Mouse (Mus musculus) cerebellum, adult (tissue): ENCODE data around the gene Nod1.

Experiments
- ATAC-seq: cut with Nextera tagmentation; 2 replicates; pipeline ENCODE4 v1.9.2; 2017; ENCODE audit warnings: mild to moderate bottlenecking, moderate library complexity, mixed read lengths; ENCODE audit not compliant: insufficient number of reproducible peaks, low FRiP score, low TSS enrichment

Gene Nod1

DNA sequence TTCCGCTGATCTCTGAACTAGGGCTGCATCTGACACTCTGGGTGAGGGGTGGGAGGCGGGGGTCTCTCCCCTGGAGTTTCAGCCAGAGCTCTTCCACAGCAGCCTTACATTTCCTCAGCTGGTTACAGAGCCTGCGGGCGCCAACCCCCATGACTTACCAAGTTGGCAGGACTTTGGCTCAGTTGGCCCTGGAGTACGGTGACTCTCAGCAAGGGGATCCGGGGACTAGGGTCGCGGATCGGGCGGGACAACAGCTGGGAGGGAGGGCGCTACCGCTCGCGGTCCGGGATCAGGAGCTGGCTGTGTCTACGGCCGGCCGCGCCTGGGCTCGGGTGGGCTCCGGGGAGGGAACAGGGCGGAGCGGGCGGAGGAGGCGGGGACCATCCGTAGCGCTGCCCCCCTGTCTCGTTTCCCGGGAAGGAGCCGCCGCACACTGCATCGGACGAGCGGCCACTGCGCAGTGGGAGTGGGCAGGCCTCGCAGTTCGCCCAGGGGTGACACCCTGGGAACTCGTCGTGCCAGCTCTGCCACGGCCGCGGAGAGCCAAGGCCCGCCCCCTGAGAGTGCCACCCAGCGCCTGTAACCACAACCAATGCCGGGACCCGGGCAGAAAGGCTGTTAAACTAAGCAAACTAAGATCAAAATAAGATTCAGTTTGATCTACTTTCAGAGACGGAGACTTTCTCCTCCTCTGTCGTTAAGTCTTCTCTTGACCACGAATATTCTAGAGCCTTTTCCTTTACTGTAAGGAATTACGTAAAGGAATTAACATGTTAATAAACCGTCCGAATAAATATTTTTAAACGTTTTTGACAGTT, at the start of gene Nod1:
Nod1 (minus strand) TSS at position 502 of the 818 bp plus-strand sequence.
- ATAC-seq = peak; percentile 63

- ATAC-seq = no peak
Observed at GRCm38 (mm10) chr6:55021806-55022205, 49.4 kb upstream of the Nod1 start.

GRCm38 (mm10) chr6:55018417-55018816, 46.0 kb upstream of the Nod1 start:
- no peak for ATAC-seq

DNA sequence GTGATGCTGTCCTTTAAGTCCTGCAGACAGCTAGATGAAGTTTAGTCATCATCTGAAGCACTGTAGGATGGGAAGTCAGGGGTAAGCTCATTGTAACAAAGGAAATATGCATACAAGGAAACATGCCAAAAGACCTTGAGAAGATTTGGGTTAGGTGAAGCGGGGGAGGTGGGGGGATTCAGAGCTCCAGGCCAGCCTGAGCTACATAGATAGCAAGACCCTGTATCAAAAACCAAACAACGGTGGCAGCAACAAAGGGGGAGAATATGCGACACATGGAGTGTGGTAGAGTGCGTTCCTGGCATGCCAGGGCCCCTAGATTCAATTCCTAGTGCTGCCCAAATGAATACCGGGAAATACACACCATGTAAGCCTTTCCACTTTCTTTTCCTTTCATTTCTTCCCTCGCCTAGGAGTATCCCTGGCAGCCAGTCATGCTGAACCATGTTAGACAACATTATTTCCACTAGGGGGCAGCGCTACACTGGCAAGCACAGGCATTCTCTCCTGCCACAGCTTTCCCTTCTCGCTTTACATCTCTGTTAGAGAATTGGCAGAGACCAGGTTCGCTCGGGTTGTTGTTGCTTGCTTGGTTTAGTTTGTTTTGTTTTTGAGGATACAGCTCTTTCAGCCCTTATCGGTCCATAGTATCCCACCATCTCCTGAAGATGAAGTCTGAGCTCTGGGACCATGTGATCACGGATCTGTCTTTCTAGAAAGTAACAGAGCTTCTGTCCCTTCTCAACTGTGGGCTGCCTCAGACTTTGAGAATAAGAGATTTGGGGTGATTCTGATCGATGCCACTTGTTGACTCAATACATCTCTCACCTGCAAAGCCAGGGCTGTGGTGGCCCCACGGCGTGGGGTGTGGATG, 44.5 kb upstream of the Nod1 start:
- ATAC-seq = peak; percentile 86

- no peak for ATAC-seq
Observed at GRCm38 (mm10) chr6:55016236-55016635, 43.8 kb upstream of the Nod1 start.

DNA sequence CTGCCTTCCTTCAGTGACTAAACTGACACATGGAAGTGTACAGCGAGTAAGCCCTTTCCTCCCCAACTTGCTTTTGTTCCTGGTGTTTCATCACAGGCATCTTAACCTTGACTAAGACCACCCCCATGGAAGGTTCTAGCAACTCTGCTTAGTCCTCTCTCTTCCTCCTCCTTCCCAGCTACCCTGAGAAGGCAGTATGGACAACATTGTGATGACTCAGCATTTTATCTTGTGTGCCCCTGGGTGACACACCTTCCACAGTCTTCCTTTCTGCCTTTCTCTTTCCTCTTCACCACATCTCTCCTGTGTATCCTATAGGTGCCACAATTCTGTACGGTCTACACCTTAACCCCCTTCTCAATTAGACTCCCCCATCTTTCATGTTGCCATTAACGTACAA, 41.8 kb upstream of the Nod1 start:
- ATAC-seq = no peak

DNA sequence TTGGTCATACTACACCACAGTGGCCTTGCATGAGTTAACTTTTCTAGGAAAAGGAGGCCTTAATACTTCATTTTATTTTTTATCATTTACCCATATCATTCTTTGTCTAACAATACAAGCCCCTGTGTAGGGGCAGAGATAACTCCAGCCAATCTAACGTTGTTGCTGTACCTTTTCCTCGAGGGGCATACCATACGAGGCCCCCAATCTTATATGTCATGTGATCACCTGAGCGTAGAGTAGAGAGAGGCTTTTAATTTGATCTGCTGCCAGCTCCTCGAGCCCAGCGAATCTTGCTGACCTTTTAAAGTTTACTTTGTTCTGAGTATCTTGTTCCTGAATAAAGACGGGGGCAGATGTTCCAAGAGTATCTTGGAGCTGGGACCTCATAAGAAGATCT, 40.1 kb upstream of the Nod1 start:
- ATAC-seq = no peak

DNA sequence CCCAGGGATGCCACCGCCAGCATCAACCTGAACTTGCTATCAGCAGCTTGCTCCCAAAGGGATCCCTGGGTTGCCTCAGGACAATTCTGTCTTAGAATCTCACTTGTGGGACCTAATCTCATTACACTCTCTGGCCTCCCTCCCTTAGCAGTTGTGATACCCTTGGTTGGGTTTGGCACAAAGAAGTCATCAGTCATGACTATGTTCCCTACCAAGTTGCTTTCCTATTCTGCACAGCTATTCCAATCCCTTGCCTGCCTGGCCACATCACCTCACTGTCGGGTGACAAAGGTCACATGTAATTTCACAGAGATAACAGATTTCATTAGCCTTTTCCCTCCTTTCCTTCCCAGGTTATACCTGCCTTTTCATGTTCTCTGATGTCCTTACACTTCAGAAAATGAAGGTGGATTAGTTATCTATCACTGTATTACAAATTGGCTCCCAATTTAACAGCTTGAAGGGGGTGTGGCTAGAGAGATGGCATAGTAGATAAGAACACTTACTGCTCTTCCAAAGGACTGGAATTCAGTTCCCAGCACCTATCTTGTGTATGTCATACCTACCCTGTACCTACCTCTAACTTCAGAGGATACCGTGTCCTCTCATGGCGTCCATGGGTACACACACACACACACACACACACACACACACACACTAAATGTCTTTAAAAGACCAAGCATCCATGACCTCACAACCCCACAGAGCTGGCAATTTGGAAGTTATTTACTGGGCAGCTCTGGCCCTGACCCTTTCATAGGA, 38.1 kb upstream of the Nod1 start:
- ATAC-seq = no peak

GRCm38 (mm10) chr6:55009391-55010230, 37.2 kb upstream of the Nod1 start:
- ATAC-seq = no peak

GRCm38 (mm10) chr6:55008401-55008800, 36.0 kb upstream of the Nod1 start:
- no peak for ATAC-seq

DNA sequence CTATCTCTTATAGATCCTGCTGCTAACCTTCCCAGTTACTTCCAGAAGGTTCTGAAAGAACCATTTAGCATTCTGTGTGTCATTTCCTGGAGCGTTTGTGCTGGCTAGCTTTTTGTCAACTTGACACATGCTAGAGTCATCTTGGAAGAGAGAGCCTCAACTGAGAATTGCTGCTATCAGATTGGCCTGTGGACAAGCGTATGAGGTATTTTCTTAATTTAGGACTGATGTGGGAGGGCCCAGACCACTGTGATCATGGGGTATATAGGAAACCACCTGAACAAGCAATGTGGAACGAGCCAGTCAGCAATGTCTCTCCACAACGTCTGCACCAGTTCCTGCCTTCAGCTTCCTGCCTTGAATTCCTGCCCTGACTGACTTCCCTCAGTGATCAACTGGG, 31.1 kb upstream of the Nod1 start:
- no peak for ATAC-seq

DNA sequence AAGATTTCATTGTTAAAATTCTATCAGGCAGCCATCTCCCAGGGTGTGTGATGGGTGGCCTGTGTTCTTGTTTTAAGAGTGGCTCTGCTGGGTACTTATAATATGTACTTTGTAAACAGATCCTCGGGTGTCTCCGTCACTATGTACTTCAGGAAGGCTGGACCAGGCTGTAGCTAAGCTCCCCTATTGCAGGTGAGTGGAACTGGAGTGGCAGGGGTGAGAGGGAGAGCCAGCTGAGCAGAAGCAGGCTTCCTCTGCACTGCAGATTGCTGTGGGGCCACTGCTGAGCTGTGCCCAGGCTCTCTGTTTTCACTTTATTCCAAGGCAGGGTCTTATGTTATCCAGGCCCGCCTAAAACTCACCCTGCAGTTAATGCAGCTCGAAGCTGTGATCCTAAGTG, 30.0 kb upstream of the Nod1 start:
- no peak for ATAC-seq

- no peak for ATAC-seq
Observed at GRCm38 (mm10) chr6:55001320-55001719, 28.9 kb upstream of the Nod1 start.

DNA sequence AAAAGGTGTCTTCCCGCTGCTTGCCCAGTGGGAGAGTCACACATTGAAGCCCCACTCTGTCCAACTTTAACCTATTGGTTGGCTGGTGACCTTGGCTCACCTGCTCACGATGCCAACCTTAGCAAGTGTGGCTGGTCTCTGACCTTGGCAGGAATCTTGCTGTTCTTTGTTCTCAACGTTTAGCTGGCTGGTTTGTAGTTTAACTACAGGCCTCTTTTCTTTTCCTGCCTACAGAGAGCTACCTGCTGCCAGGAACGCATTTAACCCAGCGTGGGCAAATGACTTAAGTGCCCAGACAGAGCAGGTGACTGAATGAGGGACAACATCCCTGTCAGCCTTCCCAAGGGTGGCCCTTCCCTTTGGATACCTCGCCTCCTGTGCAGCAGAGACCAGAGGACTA, 25.3 kb upstream of the Nod1 start:
- ATAC-seq = no peak

DNA sequence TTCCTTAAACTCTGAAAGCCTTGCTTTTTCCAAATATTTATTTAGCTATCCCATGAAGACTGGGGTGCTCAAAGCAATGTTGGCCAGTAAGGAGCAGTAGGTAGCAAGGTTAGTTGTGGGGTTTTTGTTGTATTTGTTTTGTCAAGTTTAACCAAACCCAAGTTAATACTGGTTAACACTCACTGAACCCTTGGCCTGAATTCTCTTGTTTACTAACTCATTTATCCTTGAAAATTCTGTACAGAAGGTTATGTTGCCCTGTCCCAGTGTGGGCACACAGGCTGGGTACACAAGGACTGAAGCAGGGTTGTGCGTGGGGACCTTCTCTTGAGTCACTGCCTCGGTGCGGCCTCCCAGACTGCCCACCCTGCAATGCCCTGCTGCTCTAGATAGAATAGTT, 23.9 kb upstream of the Nod1 start:
- ATAC-seq = no peak

DNA sequence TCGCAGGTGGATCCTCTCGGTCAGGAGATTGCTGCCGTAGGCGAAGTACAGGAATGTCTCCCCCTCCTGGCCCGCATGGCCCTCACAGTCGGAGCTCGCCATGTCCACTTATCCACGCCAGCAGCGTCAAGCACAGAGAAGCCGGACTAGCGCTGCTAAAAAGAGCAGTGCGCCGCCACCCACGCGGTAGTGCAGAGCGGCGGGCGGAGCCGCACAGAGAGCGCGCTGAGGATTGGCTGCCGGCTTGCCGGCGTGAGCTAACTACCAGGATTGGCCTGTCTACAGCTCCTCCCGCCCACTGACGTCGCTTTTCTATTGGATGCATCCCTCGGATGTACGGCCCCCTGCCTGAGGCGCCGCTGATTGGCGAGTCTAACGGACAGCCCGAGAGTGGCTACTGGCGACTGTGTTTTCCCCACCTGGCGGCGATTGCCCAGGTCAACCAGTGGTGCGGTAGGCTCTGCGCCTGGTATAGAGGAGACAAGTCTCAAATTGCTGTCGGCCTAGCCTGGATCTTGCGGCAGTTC, 20.4 kb upstream of the Nod1 start, which contains the start of gene Ggct:
Ggct (minus strand) TSS at position 217 of the 527 bp plus-strand sequence.
- ATAC-seq = peak; percentile 99

- no peak; the same call in 1 of the 2 replicates for ATAC-seq
Observed at GRCm38 (mm10) chr6:54992141-54992540, 19.7 kb upstream of the Nod1 start.

- ATAC-seq = no peak
Observed at GRCm38 (mm10) chr6:54991189-54991588, 18.8 kb upstream of the Nod1 start.

DNA sequence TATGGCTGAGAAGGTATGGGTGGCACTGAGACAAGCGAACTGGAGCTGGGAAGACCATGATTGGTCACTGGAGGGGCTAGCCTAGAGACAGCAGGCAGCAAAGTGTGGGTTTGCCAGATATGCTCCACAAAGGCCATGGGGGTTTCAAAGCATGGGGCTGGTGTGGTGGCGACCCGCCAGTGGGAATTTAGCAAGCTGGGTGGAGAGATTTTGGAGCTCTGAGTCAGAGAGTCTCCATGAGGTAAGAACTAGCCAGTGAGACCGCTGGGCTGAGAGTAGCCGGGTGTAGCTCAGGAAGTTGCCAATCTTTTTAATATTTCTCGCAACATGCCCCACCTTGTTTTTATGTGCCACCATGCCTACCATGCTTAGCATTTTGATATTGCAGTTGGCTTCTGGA, 15.7 kb upstream of the Nod1 start:
- ATAC-seq = no peak

DNA sequence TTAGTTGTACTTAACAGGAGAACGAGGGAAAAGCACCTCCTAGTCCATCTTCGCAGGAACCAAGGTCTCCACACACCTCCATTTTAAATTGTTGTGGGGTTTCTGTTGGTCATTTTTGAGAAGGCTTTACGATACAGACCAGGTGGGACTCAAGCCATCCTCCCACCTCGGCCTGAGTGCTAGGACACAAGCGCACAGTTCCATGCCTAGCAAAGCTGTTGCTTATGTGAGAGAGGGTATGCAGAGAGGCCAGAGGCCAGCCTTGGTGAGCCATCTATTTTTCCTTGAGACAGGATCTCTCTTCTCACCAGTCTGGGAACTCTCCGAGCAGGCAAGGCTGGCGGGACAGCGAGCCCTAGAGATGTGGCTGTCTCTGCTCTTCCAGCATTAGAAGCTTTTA, 11.7 kb upstream of the Nod1 start:
- no peak for ATAC-seq
